Mouse (Mus musculus) adipocyte (in vitro differentiated cells): Measurements from ENCODE around the gene Zranb2.

Experiments used
- DNase-seq: peaks from one replicate; pipeline ENCODE4 v3.0.0-alpha.2; 2016; ENCODE audit warnings: low spot score

The Zranb2 gene

GRCm38 (mm10) chr3:157533964-157534785 lies at the start of gene Zranb2:
Zranb2 (plus strand) TSS chr3:157534160.
- peak; percentile 96 for DNase-seq

DNA sequence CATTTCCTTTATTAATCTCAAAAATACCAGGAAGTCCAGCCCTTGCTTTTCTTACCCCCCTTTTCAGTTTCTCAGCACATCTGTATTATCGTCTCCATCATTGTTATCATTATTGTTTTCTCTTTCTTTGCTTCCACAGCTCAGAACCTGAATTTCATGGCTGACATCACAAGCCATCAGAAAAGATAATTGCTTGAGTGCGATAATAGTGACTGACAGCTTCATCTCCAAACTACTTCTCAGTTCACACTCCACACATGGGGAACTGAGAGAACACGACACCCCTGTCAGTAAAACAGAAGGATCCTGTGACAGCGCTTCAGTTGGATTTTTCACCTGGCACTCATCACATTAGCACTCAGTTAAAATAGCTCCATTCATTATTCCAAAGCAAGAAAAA lies 41.9 kb upstream of the Zranb2 start:
- DNase-seq, result no peak

GRCm38 (mm10) chr3:157502216-157502615 lies 31.7 kb upstream of the Zranb2 start:
- no peak for DNase-seq

- no peak for DNase-seq
These were observed 19.7 kb upstream of the Zranb2 start for GRCm38 (mm10) chr3:157514116-157514796.

DNA sequence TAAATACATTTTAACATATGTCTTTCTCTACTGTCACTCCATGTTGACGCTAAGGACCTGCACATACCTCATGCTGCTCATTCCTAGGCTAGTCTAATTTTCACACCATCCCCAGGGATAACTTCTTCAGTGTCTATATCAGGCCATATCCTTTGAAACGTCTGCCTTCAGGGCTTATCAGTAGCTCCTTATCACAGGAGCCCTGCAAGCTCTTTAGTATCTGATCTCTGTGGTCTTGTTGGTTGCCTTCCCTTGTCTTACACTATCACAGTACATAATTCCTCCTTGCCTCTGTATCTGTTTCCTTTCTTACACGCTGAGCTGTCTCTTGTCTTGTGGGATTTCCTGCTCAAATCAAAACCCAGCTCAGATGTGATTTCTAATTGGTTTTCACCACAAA lies 17.5 kb upstream of the Zranb2 start:
- no peak for DNase-seq

DNA sequence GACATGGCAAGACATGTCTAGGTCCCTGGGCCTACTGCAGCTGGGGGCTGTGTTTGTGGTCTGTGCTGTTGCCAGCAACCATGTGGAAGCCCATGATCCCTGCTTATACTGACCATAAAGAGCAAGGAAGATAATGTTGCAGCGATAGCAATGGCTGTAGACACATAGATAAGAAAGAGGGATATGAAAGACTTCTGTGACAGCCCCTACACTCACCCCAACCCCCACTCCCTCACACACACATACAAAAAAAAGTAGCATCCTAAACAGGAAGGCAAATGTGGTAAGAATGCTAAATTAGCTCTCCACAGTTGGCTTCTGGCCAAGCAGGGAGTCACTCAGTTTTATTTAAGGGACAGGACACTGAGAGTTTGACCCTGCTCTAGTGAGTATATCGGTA lies 16.0 kb upstream of the Zranb2 start:
- DNase-seq, result no peak

- DNase-seq, result peak; percentile 74
These were observed 13.5 kb upstream of the Zranb2 start for GRCm38 (mm10) chr3:157520433-157520832.

DNA sequence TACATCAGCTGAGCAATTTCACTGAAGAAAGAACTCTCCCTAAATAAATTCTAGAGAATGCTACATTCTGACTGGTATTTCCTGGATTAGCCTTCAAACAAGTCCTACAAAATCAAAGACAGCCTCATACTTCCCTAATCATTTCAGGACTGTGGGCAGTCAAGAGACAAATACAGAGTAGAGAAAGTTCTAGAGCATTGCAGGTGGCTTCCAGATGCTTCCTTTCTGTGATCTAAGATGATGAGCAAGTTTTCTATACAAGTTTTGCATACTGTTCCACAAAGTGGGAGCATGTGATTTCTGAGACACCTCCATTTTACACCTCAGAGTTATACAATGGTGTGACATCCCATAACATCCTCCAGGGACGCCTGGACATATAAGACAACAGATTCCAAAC lies 10.1 kb upstream of the Zranb2 start:
- no peak for DNase-seq

DNA sequence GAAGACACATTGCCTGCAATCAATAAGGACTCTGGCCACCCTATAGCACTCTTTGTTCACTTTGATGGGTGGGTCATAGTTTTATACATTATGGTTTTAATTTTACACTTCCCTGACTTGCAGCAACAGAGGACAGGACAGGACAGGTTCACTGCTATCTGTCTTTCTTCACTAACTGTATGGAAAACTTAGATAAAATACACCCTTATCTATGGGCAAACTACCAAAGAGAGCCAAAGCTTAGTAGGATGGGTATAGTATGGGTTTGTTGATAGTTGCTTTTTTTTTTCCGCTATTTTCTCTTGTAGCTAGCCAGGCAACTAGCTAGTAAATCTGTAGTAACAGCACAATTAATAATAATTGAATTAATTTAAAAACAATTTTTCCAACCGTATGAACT lies 2.4 kb upstream of the Zranb2 start:
- DNase-seq, result no peak

DNA sequence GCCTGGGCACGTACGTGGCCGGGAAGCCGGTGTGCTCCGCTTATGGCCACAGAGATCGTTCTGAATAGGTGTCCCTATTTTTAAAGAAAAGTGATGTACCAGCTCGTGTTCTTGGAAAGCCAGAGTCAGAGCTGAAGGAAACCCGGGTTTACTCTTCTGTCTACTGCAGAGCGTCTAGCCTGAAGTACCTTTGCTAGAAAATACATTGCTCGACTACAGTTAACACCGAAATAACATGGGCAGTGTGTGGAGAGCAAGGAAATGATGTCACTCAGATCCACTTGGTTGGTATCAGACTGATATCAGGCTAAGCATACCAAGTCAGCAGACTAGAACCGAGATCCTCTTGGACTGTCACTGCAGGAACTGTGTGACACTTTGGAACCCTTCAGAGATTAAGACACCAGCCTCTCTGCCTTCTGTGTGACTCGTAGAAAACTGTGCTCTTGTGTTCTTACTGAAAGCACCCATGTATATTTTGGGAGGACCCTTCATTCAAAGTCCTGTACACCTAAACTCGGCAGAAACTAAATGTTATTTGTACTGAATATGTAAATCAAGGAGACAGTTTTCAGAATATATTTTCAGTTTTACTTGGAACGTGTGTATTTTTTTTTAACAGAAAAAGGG lies 941 bp downstream of the Zranb2 start:
- peak; percentile 64 for DNase-seq

- no peak for DNase-seq
These were observed 15.4 kb downstream of the Zranb2 start for GRCm38 (mm10) chr3:157549323-157549722.

DNA sequence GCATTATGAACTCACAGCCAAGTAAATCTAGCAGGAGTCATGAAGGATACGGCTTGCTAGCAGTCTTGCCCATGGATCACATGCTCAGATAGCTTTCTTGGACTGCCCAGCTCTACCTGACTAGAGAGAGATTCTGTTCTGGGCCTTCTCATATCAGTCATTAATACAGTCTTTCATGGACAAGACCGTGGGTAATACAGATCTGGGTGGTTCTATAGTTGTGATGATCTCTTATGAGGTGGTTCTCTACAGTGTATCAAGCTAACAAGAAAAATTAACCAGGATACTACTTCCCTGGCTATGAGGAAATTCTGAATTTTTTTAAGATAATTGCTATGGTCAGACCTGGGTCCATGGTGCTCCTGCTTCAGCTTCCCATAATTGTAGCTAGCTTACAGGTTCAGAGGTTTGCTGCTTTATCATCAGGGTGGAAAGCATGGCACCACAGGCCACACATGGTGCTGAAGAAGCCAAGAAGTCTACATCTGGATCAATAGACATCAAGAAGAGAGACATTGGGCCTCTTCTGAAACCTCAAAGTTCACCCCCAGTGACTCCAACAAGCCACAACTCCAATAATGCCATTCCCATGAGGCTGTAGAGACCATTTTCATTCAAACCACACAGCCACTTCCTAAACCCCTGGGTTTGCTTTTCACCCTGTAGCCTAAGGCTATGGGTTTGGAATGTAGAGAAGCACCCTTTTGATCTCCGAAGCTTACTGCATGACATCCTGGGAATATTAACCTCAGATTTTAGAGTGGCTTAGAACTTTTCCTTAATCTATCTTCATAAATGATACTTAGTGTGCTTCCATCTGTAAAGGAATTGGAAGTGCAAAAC lies 16.0 kb downstream of the Zranb2 start:
- DNase-seq, result no peak

DNA sequence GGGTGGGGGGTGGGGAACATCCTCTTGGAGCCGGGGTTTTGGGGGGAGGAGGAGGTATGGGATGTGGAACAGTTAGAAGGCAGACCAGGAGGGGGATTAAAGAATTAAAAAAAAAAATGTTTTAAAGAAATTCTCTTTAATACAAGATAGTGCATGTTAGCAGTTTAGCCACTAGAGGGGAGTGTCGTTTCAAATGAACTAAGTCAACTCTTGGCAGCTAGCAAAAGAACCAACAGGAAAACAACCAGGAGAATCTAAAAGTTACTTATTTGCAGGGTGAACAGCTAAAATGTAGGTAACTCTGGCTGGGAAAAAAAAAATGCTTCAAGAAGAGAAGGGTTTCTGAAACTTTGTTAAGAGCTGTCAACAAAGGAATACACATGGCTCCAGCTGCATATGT lies 31.2 kb downstream of the Zranb2 start:
- DNase-seq, result peak; percentile 83

DNA sequence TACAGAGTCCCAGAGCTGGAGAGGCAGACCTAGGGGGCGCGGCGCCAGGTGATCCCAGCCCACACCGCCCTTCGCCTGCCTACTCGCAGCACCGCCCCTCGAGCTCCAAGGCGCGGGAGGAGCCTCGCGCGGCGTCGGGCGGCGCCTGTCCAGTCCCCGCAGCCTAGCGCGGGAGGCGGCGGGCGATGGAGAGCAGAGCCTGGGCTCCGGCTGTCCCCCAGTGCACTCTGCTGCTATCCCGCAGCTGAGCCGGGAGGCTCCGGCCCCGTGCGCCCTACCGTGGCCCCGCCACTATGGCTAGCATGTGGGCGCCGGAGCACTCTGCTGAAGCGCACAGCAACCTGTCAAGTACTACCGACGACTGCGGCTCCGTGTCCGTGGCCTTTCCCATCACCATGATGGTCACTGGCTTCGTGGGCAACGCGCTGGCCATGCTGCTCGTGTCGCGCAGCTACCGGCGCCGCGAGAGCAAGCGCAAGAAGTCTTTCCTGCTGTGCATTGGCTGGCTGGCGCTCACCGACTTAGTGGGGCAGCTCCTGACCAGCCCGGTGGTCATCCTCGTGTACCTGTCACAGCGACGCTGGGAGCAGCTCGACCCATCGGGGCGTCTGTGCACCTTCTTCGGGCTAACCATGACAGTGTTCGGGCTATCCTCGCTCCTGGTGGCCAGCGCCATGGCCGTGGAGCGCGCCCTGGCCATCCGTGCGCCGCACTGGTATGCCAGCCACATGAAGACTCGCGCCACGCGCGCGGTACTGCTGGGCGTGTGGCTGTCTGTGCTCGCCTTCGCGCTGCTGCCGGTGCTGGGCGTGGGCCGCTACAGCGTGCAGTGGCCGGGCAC lies 33.0 kb downstream of the Zranb2 start, which contains the start of gene Ptger3:
Gene Ptger3 (plus strand): TSS at position 168 of the 841 bp plus-strand sequence.
- DNase-seq, result no peak

GRCm38 (mm10) chr3:157567566-157568132 lies 33.7 kb downstream of the Zranb2 start:
- no peak for DNase-seq

DNA sequence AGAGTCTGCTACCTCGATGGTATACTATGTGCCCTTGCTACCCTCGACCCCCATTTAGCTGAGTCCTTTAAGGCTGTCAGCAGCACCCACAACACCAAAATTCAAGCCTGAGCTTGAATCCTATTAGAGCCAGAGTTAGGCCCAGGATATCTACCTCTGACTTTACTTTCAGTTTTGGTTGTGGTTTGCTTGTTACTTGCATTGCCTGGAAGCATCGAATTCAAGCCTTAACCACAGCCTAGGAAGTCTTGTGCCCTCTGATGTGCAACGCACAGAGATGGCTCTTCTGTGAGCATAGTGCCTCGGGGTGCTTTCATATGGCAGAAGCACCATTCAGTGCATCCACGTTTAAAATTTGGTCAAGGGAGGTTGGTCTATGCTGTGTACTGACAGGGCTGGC lies 38.1 kb downstream of the Zranb2 start:
- DNase-seq, result no peak

DNA sequence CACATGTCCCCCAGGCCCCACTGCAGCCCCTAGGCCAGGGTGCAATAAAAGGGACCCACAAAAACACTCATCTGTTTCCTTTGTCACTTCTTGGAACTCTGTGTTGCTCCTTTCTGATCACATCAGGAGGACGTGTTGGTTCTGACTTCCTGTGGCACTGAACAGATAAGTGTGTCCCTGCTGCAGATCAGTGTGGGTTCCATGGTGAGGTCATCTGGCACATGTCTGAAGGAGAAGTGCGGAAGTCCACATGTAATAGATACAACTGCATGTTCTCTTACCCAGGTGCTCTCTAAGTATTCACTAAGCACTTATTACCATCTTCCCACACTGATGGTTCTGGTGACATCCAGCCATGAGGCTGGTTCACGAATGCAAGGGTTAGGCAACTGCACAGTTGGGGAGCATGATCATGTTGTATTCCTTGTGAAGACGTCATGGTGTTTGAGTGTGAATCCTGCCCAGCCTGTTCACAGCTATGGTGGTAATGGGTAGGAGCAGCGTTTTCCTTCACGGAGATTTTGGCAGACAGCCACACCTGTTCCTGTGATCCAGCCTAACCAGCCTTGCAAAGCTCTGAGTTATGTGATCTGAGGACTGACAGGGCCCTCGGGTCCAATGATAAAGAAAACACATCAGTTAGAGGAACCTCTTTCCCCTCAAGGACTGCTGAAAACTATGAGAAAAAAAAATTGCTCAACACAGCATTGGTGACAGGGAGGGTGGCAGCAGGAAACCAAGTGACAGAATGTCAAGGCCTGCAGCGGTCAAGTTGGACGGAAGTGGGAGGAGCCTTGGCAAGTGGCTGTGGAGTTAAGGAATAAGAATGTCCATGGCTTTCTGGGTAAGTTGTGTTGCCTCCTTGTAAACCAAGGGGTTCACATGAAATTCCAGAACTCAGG lies 41.7 kb downstream of the Zranb2 start:
- no peak for DNase-seq

DNA sequence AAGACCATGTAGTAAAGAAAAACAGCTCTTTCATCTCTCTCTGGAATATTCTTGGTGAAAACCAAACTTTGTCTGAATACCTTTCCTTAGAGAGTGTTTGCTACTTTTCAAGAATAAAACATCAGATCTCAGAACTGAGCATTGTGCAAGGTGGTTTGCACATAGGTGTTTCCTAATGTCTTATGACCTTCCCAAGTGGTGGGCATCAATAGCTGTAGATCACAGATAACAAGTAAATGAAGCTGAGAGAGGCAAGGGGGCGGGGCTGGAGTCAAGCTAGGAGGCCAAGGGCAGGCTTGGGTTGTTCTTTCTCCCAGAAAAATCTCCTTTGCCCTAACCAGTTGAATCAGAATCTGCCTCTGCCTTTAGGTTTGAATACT lies 42.4 kb downstream of the Zranb2 start:
- no peak for DNase-seq

- no peak for DNase-seq
These were observed 42.9 kb downstream of the Zranb2 start for GRCm38 (mm10) chr3:157576862-157577261.
